Mouse (Mus musculus) stomach, postnatal 0 days (tissue): ENCODE results near the gene Dkk3. TPM values are rescaled to one million over a fixed set of nuclear protein-coding genes. Genes with fewer than 3 reads are reported as not detected.
A peak's percentile ranks its signal among the peaks of the same experiment; 100 is the strongest.

Experiments used
- ATAC-seq: fragments of 200-750 bp; cut with Nextera tagmentation; 2 replicates; pipeline ENCODE4 v1.8.0; 2017; ENCODE audit not compliant: low FRiP score, low TSS enrichment
- DNase-seq: peaks from one replicate; pipeline ENCODE4 v3.0.0-alpha.2; 2016; ENCODE audit warnings: low spot score
- H3K27ac ChIP-seq: fragments of 300-500 bp; sonication (generic); replicated peaks from 2 replicates; pipeline ENCODE4 v1.5.1; 2014; ENCODE audit warnings: mild to moderate bottlenecking, control low read depth
- H3K27me3 ChIP-seq: fragments of 300-500 bp; sonication (generic); 2 replicates; pipeline ENCODE4 v1.6.1; 2014; ENCODE audit warnings: low read length; ENCODE audit not compliant: control insufficient read depth, insufficient read depth
- H3K36me3 ChIP-seq: fragments of 300-500 bp; sonication (generic); 2 replicates; pipeline ENCODE4 v1.6.1; 2014; ENCODE audit warnings: low read length, mixed read lengths; ENCODE audit not compliant: control insufficient read depth, insufficient read depth
- H3K4me1 ChIP-seq: fragments of 300-500 bp; sonication (generic); replicated peaks from 2 replicates; pipeline ENCODE4 v1.6.1; 2014; ENCODE audit warnings: antibody characterized with exemption; ENCODE audit not compliant: control insufficient read depth, insufficient read depth
- H3K4me2 ChIP-seq: fragments of 300-500 bp; sonication (generic); replicated peaks from 2 replicates; pipeline ENCODE4 v1.6.1; 2014; ENCODE audit warnings: low read depth, mild to moderate bottlenecking, control low read depth, moderate library complexity
- H3K4me3 ChIP-seq: fragments of 300-500 bp; sonication (generic); 2 replicates; pipeline ENCODE4 v1.5.1; 2014; ENCODE audit warnings: low read depth, low read length, control low read depth
- H3K9ac ChIP-seq: fragments of 300-500 bp; sonication (generic); 2 replicates; pipeline ENCODE4 v1.6.1; 2014; ENCODE audit warnings: mild to moderate bottlenecking, low read length, control low read depth, mixed read lengths
- H3K9me3 ChIP-seq: fragments of 300-500 bp; sonication (generic); 2 replicates; pipeline ENCODE4 v1.6.1; 2016; ENCODE audit warnings: low read length; ENCODE audit not compliant: control insufficient read depth
- CTCF ChIP-seq: IDR thresholded peaks from 2 replicates; pipeline ENCODE4 v1.5.1; 2016; ENCODE audit warnings: antibody characterized with exemption, low read depth, mild to moderate bottlenecking, moderate library complexity
- EP300 ChIP-seq: optimal IDR thresholded peaks from 2 replicates; pipeline ENCODE3; 2016; ENCODE audit warnings: antibody characterized with exemption
- WGBS: fragments of 180-500 bp; shearing (Covaris S2); extraction: QIAGEN DNeasy Blood & Tissue Kit; methylation state at CpG from one replicate; pipeline ENCODE4 v1.1.7; 2014; 5-methylcytosine and 5-hydroxymethylcytosine counted together
- polyA plus RNA-seq: library from polyadenylated mRNA; unstranded; fragments of >200 nt; fragmentation: Nextera tagmentation; extraction: Ambion mirVana; gene quantifications from 2 replicates; pipeline ENCODE4 v1.2.1, GENCODE M21; 2015

Gene Dkk3
- polyA plus RNA-seq, 1 experiment from 2014 or later: 40.0 TPM

GRCm38 (mm10) chr7:112074868-112075267 lies 84.0 kb downstream of the Dkk3 start:
- ATAC-seq: no peak
- no peak for TF ChIP-seq EP300
- TF ChIP-seq CTCF: peak; percentile 20; the same call in 1 of the 2 replicates

More at GRCm38 (mm10) chr7:112074868-112075267, 84.0 kb downstream of the Dkk3 start:
- Histone ChIP-seq H3K4me3 (no peak overlapping the region), H3K27ac (no peak overlapping the region), H3K27me3 (no peaks in the 10 kb centered on the region), H3K9me3 (no peaks in the 10 kb centered on the region), H3K9ac (no peak overlapping the region), H3K36me3 (peaks cover 2% of the 10 kb centered on the region), H3K4me2 (no peak overlapping the region), H3K4me1 (no peaks in the 10 kb centered on the region)
- no peak for DNase-seq
- WGBS: 77% methylated on average over 5 of the region's 5 CpGs

Other genes starting within 250 kb of the Dkk3 start
- 23.7 and 24.5 TPM in 2 replicates for gene Usp47, start 135.6 kb downstream of the Dkk3 start, polyA plus RNA-seq
- 8.4 and 8.8 TPM in 2 replicates for gene Mical2, start 66.8 kb upstream of the Dkk3 start, polyA plus RNA-seq